Mouse (Mus musculus) frontal cortex, postnatal 14 days (tissue): ENCODE measurements around the gene Gm45713.
A peak's percentile ranks its signal among the peaks of the same experiment; 100 is the strongest.
"Not testable (repeated sequence)": the region's sequence is repeated elsewhere in the genome, so short reads cannot be mapped to it uniquely, and the experiment has no call there.

ENCODE experiments used
- DNase-seq, 2 experiments: peaks; one replicate each; pipeline ENCODE4 v3.0.0; 2022; ENCODE audit warnings: low spot score in 2 of 2

Gene Gm45713

GRCm38 (mm10) chr7:45098541-45099240 is 37.3 kb downstream of the Gm45713 start:
- no peak for DNase-seq

DNA sequence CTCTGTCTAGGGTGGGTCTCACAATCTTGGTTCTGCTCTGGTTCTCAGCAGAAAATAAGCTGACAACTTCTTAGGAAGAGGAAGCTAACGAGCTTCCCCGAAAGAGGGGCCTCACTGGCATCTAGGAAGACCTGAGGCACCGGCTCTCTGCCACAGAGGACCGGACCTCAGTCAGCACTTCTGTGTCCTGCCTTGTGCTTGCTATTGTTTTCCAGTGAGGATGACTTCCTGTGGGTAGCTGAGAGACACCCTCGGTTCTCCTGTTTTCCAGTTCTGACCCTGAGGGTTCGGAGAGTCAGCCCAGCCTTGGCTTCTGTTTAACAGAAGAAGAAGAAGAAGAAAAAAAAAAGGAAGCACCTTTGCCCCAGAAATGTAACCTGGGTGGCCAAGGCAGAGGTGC is 38.6 kb downstream of the Gm45713 start:
- DNase-seq = no peak

DNA sequence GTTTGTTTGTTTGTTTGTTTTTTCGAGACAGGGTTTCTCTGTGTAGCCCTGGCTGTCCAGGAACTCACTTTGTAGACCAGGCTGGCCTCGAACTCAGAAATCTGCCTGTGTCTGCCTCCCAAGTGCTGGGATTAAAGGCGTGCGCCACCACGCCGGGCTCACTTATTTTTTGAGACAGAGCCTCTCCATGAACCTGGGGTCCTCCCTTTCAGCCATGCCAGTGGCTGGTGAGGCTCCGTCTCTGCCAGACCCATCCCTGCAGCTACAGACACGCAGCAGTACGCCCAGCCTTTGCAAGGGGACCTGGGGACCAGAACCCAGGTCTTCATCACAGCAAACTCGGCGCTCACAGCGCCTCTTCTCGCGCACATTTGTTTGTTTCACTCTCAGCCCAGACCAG is 40.1 kb downstream of the Gm45713 start:
- DNase-seq = not testable (repeated sequence)

- no peak for DNase-seq
These were observed 40.7 kb downstream of the Gm45713 start for GRCm38 (mm10) chr7:45095367-45095766.

DNA sequence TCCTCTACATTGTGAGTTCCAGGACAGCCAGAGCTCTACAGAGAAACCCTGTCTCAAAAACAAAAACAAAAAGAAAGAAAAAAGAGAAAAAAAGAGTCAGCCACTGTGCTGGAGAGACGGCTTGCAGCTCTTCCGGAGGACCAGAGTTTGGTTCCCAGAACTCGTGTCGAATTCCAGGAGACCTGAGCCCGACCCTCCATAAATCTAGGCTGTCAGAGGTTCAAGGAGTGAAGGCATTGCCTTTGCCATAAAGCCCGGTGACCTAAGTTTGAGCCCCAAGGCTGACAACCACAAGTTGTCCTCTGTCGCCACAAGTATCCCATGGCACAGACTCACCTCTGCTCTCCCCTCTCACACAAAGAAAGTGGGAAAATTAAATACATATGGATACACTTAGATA is 41.9 kb downstream of the Gm45713 start:
- no peak for DNase-seq

- no peak for DNase-seq
These were observed 42.5 kb downstream of the Gm45713 start for GRCm38 (mm10) chr7:45093516-45093905.

GRCm38 (mm10) chr7:45092828-45093515 is 43.1 kb downstream of the Gm45713 start:
- DNase-seq = no peak

DNA sequence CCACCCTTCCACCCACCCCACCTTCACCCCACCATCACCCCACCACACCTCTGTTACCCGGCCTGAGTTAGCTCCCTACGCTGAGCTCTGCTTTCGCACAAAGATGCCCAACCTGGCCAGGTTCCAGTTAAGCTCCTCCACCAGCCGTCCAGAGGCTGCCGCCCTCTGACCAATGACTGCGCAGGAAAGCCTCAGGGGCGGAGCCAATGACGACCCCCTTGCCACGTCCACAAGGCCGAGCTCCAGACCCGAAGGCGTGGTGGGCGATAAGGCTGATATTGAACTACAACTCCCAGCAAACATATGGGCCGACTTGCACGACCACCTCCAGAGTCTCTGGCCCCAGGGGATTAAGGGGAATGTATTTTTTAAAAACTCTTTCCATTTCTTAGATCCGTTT is 44.0 kb downstream of the Gm45713 start, which contains the start of gene Rcn3:
Gene Rcn3, minus strand, starts transcription at position 174 of the 400 bp plus-strand sequence.
- peak; percentile 41 to 64 for DNase-seq

DNA sequence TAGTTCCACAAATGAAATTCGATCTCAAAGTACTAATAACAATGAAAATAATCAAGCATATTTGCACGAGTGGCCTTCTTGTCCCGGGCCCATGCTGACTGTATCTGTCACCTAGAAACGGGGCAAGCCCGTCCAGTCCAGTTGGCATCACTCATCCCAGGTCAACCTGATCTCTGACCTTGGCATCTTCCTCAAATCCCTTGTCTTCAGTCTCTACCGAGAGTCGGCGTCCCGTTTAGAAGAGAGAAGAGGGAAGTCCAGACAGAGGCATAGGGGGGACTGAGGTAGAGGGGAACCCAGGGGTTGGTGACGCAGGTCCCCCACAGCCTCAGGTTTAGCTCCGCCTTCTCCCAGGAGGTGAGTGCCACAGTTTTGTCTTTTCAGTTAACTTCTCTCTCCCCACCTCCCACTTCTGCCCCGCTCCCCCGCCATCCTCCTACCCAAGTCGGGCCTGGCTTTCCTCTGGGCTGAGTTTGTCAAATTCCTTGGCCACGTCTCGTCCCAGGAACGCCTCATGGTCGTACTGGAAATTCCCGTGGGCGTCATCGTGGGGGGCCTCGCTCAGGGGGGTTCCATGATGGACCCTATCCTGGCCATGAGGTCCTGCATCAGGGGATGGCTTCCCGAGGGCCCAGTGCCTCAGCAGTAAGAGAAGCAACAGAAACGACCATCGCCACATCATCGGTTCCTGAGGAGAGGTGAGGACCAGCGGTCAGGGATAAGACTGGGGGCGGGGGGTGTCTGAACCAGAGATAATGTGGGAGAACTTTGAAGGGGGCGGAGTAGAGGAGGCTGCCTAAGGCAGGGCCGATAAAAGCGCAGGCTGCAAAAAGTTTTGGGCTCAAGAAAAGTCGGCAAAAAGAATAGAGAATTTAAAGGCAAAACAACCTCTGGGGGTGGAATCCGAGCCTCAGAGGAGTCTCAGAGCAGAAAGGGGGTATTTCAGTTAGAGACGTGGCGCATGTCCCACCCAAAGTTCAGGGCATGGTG is 44.7 kb downstream of the Gm45713 start:
- DNase-seq = no peak

DNA sequence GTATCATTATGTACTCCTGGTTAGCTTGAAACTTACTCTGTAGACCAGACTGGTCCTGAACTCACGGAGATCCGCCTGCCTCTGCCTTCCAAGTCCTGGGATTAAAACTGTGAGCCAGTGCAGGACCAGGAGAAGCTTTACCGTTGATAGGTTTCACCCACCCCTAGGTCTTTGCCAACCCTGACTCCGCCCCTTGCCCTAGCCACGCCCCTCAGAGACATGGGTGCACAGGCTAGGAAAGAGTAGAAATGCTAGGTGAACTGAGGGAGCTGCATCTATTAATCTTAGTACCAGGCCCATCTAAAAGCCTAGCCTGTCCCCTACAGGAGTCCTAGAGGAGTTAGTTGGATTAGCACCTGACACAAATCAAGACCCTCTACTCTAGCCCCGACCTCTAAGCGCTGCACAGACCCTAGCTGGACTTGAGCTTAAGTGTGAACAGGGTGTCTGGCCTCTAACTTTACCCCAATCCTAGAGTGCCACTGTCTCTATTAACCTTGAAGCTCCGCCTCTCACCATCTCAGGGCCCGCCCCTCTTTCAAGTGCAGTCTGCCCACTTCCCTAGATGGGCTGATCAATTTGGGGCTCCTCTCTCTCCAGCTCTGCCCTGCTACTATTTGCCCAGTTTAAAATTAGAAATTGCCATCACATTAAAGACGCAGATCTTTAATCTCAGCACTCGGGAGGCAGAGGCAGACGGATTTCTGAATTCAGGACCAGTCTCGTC is 45.6 kb downstream of the Gm45713 start:
- no peak for DNase-seq

DNA sequence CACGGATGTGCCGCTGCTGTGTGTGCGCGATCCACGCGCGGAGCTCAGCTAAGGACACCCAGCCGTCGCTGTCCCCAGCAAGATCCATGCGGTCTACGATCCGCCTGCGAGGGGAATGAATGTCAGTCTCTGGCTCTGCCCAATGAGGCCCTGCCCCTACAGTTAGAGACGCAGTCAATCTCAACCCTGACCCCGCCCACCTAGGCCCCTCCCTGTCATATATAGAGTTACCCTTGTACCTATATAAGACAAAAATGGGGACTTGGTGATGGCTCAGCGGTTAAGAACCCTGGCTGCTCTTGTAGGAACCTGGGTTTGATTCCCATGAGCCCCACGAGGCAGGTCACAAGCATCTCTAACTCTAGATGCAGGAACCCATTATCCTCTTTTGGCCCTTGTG is 47.4 kb downstream of the Gm45713 start:
- DNase-seq = no peak

GRCm38 (mm10) chr7:45086084-45086483 is 49.9 kb downstream of the Gm45713 start:
- DNase-seq = no peak

DNA sequence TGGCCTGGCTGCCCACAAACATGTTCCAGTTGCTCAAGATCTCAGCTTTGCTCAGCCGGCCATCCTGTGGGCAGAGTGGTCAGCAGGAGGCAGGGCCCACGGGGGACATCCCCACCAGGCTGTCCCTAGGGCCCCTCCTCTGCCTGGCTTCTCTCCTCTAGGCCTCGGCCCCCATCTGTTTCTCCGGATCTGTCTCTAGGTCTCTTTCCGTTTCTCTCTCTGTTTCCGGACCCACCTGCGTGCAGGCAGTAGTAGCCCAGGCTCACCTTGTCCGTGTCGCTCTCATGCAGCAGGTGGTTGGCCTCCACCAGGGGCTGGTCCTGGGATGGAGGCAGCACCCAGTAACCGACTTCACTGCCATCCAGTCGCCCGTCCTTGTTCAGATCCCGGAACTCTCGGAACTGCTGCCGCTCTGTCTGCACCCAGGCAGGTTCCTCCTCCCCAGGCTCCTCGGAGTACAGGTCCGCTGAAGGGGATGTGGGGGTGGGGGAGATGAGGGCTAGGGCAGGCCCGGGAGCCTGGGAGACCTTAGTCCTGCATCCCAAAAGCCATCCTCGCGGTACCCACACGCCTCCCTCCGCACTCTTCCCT is 52.6 kb downstream of the Gm45713 start:
- DNase-seq = no peak

DNA sequence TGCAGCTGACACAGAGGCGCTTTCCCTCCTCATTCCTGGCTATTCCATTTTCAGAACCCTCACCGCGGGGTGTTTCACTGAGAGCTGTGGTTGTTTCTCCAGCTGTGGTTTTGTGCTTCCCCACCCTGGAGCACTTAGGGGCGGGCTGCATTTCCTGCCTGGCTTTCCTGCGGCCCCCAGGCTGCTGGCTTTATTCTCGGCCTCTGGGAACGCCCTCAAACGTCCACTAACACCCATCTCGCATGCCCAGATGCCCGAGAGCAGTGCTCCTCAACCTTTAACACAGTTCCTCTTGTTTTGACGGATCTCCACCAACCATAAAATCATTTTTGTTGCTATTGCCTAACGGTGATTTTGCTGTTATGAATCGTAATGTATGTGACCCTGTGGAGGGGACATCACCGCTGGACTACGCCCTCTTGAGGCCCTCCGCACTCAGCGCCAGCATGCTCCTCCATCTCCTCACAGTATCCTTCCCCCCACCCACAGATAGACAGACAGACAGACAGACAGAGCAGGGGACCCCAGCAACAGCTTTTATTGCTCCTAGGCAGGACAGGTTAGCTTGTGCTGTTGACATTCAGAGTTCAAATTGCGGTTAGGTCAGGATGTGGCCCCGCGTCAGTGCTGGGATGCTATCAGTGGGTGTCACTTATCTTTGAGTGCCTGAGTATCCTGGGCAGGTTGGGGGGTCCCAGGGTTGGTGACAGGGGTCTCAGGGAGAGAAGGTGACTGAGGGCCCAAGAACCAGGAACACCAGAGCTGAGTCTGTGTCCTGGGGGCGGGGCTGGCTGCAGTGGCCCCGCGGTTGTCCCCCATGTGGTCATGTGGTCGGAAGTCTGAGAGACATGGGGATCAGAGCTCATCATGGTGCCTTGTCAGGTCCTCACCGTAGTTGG is 53.4 kb downstream of the Gm45713 start:
- DNase-seq = no peak

DNA sequence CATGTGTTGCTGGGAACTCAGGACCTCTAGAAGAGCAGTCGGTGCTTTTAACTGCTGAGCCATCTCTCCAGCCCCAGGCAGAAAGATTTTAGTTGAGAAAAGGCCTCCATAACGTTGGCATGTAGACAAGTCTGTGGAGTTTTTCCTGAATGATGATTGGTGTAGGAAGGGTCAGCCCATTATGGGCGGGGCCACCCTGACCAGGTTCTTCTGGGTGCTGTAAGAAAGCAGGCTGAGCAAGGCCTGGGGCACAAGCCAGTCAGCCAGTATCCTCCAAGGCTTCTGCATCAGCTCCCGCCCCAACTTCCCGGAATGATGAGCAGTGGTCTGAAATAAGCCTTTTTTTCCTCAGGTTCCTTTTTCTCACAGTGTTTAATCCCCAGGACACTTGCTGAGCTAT is 55.0 kb downstream of the Gm45713 start:
- DNase-seq = no peak

DNA sequence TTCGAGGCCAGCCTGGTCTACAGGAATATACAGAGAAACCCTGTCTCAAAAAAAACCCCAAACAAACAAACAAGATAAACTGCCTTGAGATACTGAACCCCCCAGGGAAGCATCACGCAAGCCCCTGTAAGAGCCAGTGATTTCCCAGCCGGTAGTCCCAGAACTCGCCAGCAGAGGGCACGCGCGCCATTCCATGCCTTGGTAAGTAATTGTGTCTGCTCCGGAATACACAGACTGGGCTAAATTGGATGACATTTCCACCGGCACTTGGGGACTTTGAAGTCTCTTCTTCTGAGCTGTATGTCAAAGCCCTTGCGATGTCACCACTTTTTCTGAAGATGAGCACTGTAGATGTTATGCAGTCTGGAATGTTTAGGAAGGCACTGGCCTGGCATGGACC is 56.2 kb downstream of the Gm45713 start:
- DNase-seq = peak; percentile 82 to 92

DNA sequence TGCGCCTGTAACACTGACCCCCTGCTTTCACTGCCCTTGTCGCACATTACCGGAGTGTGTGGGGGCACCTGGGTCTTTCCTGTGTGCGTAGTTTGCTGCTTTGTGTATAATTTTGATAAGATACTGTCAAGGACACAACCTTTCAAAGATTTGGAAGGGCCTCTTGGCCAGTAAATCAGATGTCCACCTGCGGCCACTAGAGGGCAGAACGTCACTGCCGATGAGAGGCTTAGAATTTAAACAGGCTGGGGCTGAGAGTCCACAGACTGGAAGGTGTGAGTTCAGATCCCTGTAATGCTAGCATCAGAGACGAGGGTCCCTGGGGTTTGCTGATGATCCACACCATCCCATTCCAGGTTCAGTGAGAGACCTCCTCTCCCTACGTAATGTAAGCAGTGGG is 57.5 kb downstream of the Gm45713 start:
- peak in 1 of 2 experiments; percentile 58 for DNase-seq

GRCm38 (mm10) chr7:45077829-45078228 is 58.2 kb downstream of the Gm45713 start:
- no peak for DNase-seq

GRCm38 (mm10) chr7:45077322-45077721 is 58.7 kb downstream of the Gm45713 start:
- no peak for DNase-seq

DNA sequence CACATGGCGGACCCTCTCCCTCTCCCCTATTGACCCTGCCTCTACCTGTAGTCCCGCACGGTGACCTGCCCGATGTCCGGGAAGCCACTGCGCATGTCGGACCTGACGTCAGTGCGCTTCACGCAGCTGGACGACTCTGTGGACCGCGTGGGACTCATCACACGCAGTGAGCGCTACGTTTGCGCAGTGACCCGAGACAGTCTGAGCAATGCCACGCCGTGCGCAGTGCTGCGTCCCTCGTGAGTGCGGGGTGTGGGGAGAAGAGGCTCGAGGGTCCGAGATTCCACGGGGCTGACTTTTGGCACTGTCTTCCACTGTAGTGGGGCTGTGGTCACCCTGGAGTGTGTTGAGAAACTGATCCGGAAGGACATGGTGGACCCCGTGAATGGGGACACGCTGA is 59.5 kb downstream of the Gm45713 start:
- DNase-seq = no peak
